In genomic region chr1:126528043-126528598, GRCm38 (mm10) we compare ENCODE assay signal across 19 mouse cellular contexts.
DNase-seq lines count a peak whose midpoint lies in the region; ATAC-seq and TF ChIP-seq lines count a peak whose summit lies in the region.
"Had no signal": no experiment of that assay in that cellular context is flagged by ENCODE, and none has a peak within 500 bp of the region (broad histone marks: within the 10 kb centered on the region; RNA-seq: fewer than 3 reads in every experiment).

No protein-coding gene starts in this region.

- ATAC-seq in forebrain, postnatal 0 days, result peak; percentile 54
- ATAC-seq in forebrain, embryonic 14.5 days, result no peak
- peak; percentile 48; the same call in 1 of the 2 replicates for ATAC-seq in midbrain, embryonic 16.5 days

- H3K4me2 ChIP-seq in forebrain, postnatal 0 days (ENCODE audit: low read depth), result no peak overlapping the region
- no peak overlapping the region for H3K4me2 ChIP-seq in forebrain, embryonic 14.5 days (ENCODE audit: low read length)
- no peak overlapping the region for H3K4me2 ChIP-seq in midbrain, embryonic 16.5 days (ENCODE audit: low read length)
- H3K4me2 ChIP-seq: limb, embryonic 12.5 days; liver, embryonic 13.5 days; lung, embryonic 14.5 days had no signal

- DNase-seq in forebrain, postnatal 0 days, result peak; percentile 57
- no peak for DNase-seq in forebrain, embryonic 14.5 days (ENCODE audit: low spot score)
- DNase-seq in left cerebral cortex, postnatal 4 days, result peak; percentile 46
- DNase-seq in left cerebral cortex, postnatal 36 days (ENCODE audit: low spot score in 2 of 2), result no peak
- DNase-seq in ES-E14 (ENCODE audit: low read depth, low spot score), result peak; percentile 3
- no peak for DNase-seq in retina, embryonic 14.5 days (ENCODE audit: low spot score)
- DNase-seq: adrenal gland, adult 2 months; cerebellum, adult 11 months; heart, postnatal 10 days; kidney, adult 11 months; liver, embryonic 13.5 days; lung, embryonic 14.5 days; retina, postnatal 1 day; thymus, postnatal 25 days had no signal

- H3K27ac ChIP-seq in forebrain, postnatal 0 days (ENCODE audit: low read depth, low read length), result no peak overlapping the region
- H3K27ac ChIP-seq in forebrain, embryonic 14.5 days (ENCODE audit: low read depth, low read length), result no peak overlapping the region
- no peak overlapping the region for H3K27ac ChIP-seq in ES-E14 (ENCODE audit: insufficient read depth, low read depth, low read length, poor library complexity, severe bottlenecking)
- H3K27ac ChIP-seq in midbrain, embryonic 16.5 days (ENCODE audit: low read length), result no peak overlapping the region
- H3K27ac ChIP-seq: forebrain, embryonic 10.5 days; limb, embryonic 12.5 days; liver, embryonic 13.5 days; macrophage had no signal

- H3K36me3 ChIP-seq in forebrain, postnatal 0 days (ENCODE audit: insufficient read depth), result no peaks in the 10 kb centered on the region
- H3K36me3 ChIP-seq in forebrain, embryonic 14.5 days (ENCODE audit: control insufficient read depth, insufficient read depth, low read length), result no peaks in the 10 kb centered on the region
- H3K36me3 ChIP-seq in ES-E14 (ENCODE audit: control insufficient read depth, insufficient read depth, low read length, poor library complexity, severe bottlenecking), result no peaks in the 10 kb centered on the region
- H3K36me3 ChIP-seq in midbrain, embryonic 16.5 days (ENCODE audit: control insufficient read depth, insufficient read depth, low read length), result no peaks in the 10 kb centered on the region
- H3K36me3 ChIP-seq: forebrain, embryonic 10.5 days; limb, embryonic 12.5 days; liver, embryonic 13.5 days had no signal

- no peaks in the 10 kb centered on the region for H3K4me1 ChIP-seq in forebrain, postnatal 0 days (ENCODE audit: insufficient read depth)
- no peaks in the 10 kb centered on the region for H3K4me1 ChIP-seq in forebrain, embryonic 14.5 days (ENCODE audit: control insufficient read depth, insufficient read depth, low read length)
- H3K4me1 ChIP-seq in ES-E14 (ENCODE audit: control insufficient read depth in 2 of 2, insufficient read depth in 2 of 2, low read length in 2 of 2, poor library complexity in 1 of 2), result no peaks in the 10 kb centered on the region
- H3K4me1 ChIP-seq in midbrain, embryonic 16.5 days (ENCODE audit: control insufficient read depth, insufficient read depth, low read length), result no peaks in the 10 kb centered on the region
- H3K4me1 ChIP-seq: forebrain, embryonic 10.5 days; limb, embryonic 12.5 days; liver, embryonic 13.5 days had no signal

- H3K9me3 ChIP-seq in forebrain, postnatal 0 days (ENCODE audit: low read length), result no peaks in the 10 kb centered on the region
- H3K9me3 ChIP-seq in forebrain, embryonic 14.5 days (replicated peaks; ENCODE audit: control insufficient read depth, low read length), result no peaks in the 10 kb centered on the region
- no peaks in the 10 kb centered on the region for H3K9me3 ChIP-seq in ES-E14 (ENCODE audit: control insufficient read depth, insufficient read depth, low read depth, low read length)
- no peaks in the 10 kb centered on the region for H3K9me3 ChIP-seq in midbrain, embryonic 16.5 days (replicated peaks; ENCODE audit: control insufficient read depth, low read length, poor library complexity, severe bottlenecking)
- H3K9me3 ChIP-seq: forebrain, embryonic 10.5 days; limb, embryonic 12.5 days; liver, embryonic 13.5 days had no signal

- no peak overlapping the region for H3K4me3 ChIP-seq in forebrain, postnatal 0 days (ENCODE audit: low read depth, low read length)
- no peak overlapping the region for H3K4me3 ChIP-seq in forebrain, embryonic 14.5 days (ENCODE audit: low read depth, low read length)
- H3K4me3 ChIP-seq in ES-E14 (ENCODE audit: insufficient read depth in 1 of 2, low read depth in 1 of 2, low read length in 2 of 2, poor library complexity in 1 of 2, severe bottlenecking in 1 of 2), result no peak overlapping the region
- no peak overlapping the region for H3K4me3 ChIP-seq in midbrain, embryonic 16.5 days (ENCODE audit: low read depth, low read length)
- H3K4me3 ChIP-seq: forebrain, embryonic 10.5 days; limb, embryonic 12.5 days; liver, embryonic 13.5 days had no signal

- 80% methylated on average over 7 of the region's 7 CpGs for WGBS in forebrain, postnatal 0 days
- 90% methylated on average over 7 of the region's 7 CpGs for WGBS in forebrain, embryonic 14.5 days
- 77% methylated on average over 7 of the region's 7 CpGs for WGBS in midbrain, embryonic 16.5 days

- in situ Hi-C loops in ES-E14 (cut with MboI; ENCODE audit: low sequenced_read_pairs in 2 of 2, unreplicated experiment in 2 of 2), result no loop called here

- H3K9ac ChIP-seq in forebrain, postnatal 0 days, result no peak overlapping the region
- no peak overlapping the region for H3K9ac ChIP-seq in forebrain, embryonic 14.5 days (ENCODE audit: low read length)
- no peak overlapping the region for H3K9ac ChIP-seq in ES-E14 (ENCODE audit: insufficient read depth, low read depth, low read length, poor library complexity, severe bottlenecking)
- no peak overlapping the region for H3K9ac ChIP-seq in midbrain, embryonic 16.5 days (ENCODE audit: low read depth, low read length)
- H3K9ac ChIP-seq: limb, embryonic 12.5 days; liver, embryonic 13.5 days; lung, embryonic 14.5 days had no signal

- intact Hi-C loops in left cerebral cortex, postnatal 4 days (cut with DNase I), result no loop called here
- intact Hi-C loops in left cerebral cortex, postnatal 36 days (cut with DNase I), result no loop called here

- H3K27me3 ChIP-seq in forebrain, postnatal 0 days (ENCODE audit: insufficient read depth, low read length), result no peaks in the 10 kb centered on the region
- no peaks in the 10 kb centered on the region for H3K27me3 ChIP-seq in forebrain, embryonic 14.5 days (replicated peaks; ENCODE audit: control insufficient read depth, insufficient read depth, low read length)
- H3K27me3 ChIP-seq in midbrain, embryonic 16.5 days (ENCODE audit: control insufficient read depth, insufficient read depth, low read depth, low read length), result no peaks in the 10 kb centered on the region
- H3K27me3 ChIP-seq: CH12.LX; limb, embryonic 12.5 days; liver, embryonic 13.5 days had no signal

- TF ChIP-seq CTCF in forebrain, postnatal 0 days (IDR thresholded peaks at IDR 0.05; ENCODE audit: low read depth), result no peak

TF ChIP-seq in ES-E14, 5 proteins besides CTCF, POLR2A, EP300 and RAD21:
- TF ChIP-seq HCFC1 (IDR thresholded peaks at IDR 0.05; ENCODE audit: borderline replicate concordance, insufficient read depth, low read length) (no peak), ZC3H11A (IDR thresholded peaks at IDR 0.05; ENCODE audit: borderline replicate concordance, low read depth, low read length) (no peak), MAFK (IDR thresholded peaks at IDR 0.05; ENCODE audit: insufficient read depth, low read depth, low read length) (no peak), ZNF384 (IDR thresholded peaks at IDR 0.05; ENCODE audit: low read depth, low read length) (no peak), CHD2 (IDR thresholded peaks at IDR 0.05; ENCODE audit: low read depth, low read length) (no peak)

Comparison
In these comparisons a context has a peak if more than half of its experiments do, and no peak if none do; other contexts are left out.
1. DNase-seq: peak in forebrain, postnatal 0 days (single experiment), left cerebral cortex, postnatal 4 days (single experiment) and ES-E14 (single experiment); none in forebrain, embryonic 14.5 days (single experiment), left cerebral cortex, postnatal 36 days (0 of 2) and retina, embryonic 14.5 days (single experiment).